Mouse (Mus musculus): Measurements from ENCODE around the gene Fgfr2. TPM values are rescaled to one million over a fixed set of nuclear protein-coding genes. Genes with fewer than 3 reads are reported as not detected.

Fgfr2 gene
- 97.0 and 99.3 TPM in 2 replicates for polyA plus RNA-seq (2016; fragmentation: Nextera tagmentation; extraction: Ambion mirVana)

DNA sequence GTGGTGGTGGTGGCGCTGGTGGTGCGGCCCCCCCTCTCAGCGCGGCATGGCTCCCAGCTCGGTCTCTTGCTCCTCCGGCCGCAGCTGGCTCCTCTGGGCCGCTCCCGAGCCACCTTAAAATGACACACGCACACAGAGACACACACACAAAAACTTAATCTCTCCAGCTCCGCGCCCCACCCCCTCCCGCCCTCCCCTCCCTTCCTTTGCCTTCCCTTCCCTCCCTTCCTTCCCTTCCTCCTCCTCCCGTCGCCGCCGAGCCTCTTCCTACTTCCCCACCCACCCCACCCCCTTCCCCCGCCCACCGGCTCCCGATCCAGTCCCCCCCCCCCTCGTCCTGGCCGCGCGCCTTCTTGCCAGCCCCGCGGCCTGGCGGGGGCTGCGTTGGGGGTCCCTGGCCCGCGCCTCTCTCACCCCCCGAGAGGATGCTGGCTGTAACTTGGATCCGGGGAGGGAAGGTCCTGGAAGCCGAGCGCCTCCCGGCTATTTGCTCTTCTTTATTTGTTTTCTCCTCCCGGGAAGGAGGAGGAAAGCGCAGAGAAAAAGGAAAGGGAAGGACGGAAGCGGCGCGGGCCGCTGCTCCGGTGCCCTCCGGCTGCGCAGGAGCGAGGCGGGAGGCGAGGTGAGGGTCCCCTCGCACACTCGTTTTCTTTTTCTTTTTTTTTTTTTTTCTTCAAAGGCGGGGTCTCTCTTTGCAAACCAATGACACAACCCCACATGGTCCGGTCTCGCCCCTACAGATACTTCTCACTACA, at the start of gene Fgfr2:
TSS of gene Fgfr2 (minus strand) at position 107 of the 755 bp plus-strand sequence.
- WGBS = 1% methylated on average over 35 of the region's 53 CpGs
- H3K4me1 ChIP-seq = peaks cover 46% of the 10 kb centered on the region
- DNase-seq (ENCODE audit: low spot score) = peak; percentile 87
- H3K9me3 ChIP-seq (replicated peaks) = 0 out of 2 replicates have a peak, but pooled peaks cover under 1% of the 10 kb centered on the region
- peaks cover 26% of the 10 kb centered on the region for H3K27me3 ChIP-seq (ENCODE audit: low read depth, poor library complexity, severe bottlenecking)
- peak within 1 kb of the TSS; percentile 97 for H3K4me3 ChIP-seq
- H3K36me3 ChIP-seq = no peaks in the 10 kb centered on the region
- peak within 1 kb of the TSS; percentile 100 for H3K27ac ChIP-seq (replicated peaks)

DNA sequence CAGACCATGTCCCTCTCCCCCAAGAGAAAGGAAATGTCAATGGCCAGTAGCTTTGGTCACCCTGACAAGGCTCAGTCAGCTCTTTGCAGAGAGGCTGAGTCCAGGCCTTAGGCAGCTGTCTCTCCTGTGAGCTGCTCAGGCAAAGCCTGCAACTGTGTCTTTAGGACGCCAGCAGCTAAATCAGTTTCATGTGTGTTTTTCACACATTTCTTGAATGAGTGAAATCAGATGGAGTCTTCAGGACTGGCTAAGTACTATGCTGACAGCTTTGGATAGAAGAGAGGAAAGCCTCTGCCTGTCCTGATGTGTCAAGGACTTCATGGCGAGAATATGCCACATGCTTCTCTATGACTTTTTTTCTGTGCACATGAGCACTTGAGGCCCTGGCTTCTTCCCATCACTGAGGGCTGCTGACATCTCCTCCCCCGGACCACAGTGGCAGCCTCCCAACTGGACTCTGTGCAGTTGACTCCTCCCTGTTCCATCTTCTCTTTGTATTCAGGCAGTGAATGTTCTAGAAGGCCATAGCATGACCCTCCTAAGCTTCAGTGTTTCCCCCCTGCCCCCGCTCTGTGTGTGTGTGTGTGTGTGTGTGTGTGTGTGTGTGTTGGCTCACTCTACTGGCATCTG, 48.4 kb upstream of the Fgfr2 start:
- no peaks in the 10 kb centered on the region for H3K4me1 ChIP-seq
- no peak overlapping the region for H3K4me3 ChIP-seq
- no peak for DNase-seq (ENCODE audit: low spot score)
- no peaks in the 10 kb centered on the region for H3K27me3 ChIP-seq (ENCODE audit: low read depth, poor library complexity, severe bottlenecking)
- H3K36me3 ChIP-seq = no peaks in the 10 kb centered on the region
- H3K27ac ChIP-seq (replicated peaks) = no peak overlapping the region
- H3K9me3 ChIP-seq (replicated peaks) = no peaks in the 10 kb centered on the region
- WGBS = 93% methylated on average over 4 of the region's 4 CpGs

DNA sequence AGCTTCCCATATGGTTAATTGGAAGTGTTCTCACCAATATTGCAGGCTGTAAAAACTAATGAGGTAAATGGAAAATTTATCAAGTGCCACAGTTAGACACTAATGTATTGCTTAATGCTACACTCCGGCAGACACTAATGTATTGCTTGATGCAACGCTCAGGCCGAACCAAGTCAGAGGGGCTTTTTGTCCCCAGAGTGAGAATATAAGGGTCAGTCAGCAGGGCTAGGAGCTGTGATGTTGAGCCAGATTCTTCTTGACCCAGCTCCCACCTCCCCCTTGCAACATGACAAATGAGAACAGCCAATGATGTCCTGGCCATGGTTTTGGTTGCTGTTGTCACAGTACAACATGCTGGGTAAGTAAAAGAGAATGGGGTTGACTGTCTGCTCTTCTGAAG, 45.8 kb upstream of the Fgfr2 start:
- Histone ChIP-seq H3K4me3 (no peak overlapping the region), H3K9me3 (replicated peaks) (no peaks in the 10 kb centered on the region), H3K4me1 (0 out of 2 replicates have a peak, but pooled peaks cover 2% of the 10 kb centered on the region), H3K27ac (replicated peaks) (no peak overlapping the region), H3K27me3 (ENCODE audit: low read depth, poor library complexity, severe bottlenecking) (no peaks in the 10 kb centered on the region), H3K36me3 (no peaks in the 10 kb centered on the region)
- DNase-seq (ENCODE audit: low spot score) = no peak
- WGBS = 90% methylated on average over 3 of the region's 3 CpGs

DNA sequence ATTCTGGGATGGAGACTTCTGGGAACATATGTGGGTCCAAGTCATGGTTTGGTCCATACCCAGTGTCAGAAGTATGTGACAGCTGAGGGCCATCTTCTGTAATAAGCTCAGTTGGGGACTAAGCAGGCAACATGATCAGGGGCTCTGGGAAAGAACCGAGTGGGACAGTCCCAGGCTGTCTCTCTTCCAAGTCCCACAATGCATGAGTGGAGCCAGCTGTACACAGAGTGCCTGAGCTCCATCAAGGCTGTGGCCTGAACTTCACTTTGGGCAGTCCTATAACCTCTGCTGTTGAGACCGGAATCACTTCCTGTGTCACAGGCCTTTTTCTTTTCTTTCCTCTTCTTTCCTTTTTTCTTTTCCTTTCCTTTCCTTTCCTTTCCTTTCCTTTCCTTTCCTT, 44.8 kb upstream of the Fgfr2 start:
- 88% methylated on average over 2 of the region's 2 CpGs for WGBS
- Histone ChIP-seq H3K9me3 (replicated peaks) (no peaks in the 10 kb centered on the region), H3K4me3 (no peak overlapping the region), H3K27me3 (ENCODE audit: low read depth, poor library complexity, severe bottlenecking) (no peaks in the 10 kb centered on the region), H3K4me1 (0 out of 2 replicates have a peak, but pooled peaks cover 2% of the 10 kb centered on the region), H3K27ac (replicated peaks) (no peak overlapping the region), H3K36me3 (no peaks in the 10 kb centered on the region)
- no peak for DNase-seq (ENCODE audit: low spot score)

DNA sequence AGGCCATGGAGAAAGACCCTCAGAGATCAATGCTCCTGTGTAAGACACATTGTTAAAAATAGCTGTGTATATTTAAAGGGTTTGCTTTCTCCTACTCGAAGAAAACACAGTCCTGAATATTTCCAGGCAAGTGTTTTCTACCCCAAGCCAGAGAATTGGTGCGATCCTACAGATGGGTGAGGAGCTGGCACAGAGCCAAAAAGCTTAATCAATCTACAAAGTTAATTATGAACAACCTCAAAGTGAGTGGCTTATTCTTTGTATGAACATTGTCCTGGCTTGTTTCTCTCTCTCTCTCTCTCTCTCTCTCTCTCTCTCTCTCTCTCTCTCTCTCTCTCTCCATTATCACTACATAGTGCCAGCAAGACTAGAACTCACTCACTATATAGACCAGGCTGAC, 41.6 kb upstream of the Fgfr2 start:
- Histone ChIP-seq H3K4me3 (no peak overlapping the region), H3K27me3 (ENCODE audit: low read depth, poor library complexity, severe bottlenecking) (no peaks in the 10 kb centered on the region), H3K27ac (replicated peaks) (no peak overlapping the region), H3K9me3 (replicated peaks) (no peaks in the 10 kb centered on the region), H3K4me1 (0 out of 2 replicates have a peak, but pooled peaks cover 2% of the 10 kb centered on the region), H3K36me3 (no peaks in the 10 kb centered on the region)
- WGBS = 81% methylated on average over 2 of the region's 2 CpGs
- DNase-seq (ENCODE audit: low spot score) = no peak

DNA sequence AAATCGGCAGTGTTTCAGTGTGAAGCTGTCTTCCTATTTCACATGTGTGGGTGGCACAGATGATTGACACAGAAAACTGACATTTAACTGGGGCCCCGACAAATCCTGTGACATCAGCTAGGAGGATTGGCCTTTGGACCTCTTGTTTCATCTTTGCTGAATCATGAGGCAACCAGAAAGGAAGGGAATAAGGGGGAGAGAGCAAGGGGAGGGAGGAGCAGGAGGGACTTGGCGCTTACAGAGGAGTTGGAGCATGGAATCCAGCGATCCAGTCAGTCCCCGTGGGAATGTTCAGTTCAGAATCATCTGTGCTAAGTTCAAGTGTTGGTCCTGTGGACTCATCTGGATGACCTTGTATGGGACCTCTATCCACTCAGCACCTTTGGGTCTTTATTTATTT, 39.9 kb upstream of the Fgfr2 start:
- no peak overlapping the region for H3K27ac ChIP-seq (replicated peaks)
- no peak for DNase-seq (ENCODE audit: low spot score)
- H3K27me3 ChIP-seq (ENCODE audit: low read depth, poor library complexity, severe bottlenecking) = no peaks in the 10 kb centered on the region
- WGBS = 69% methylated on average over 5 of the region's 5 CpGs
- H3K4me1 ChIP-seq = 0 out of 2 replicates have a peak, but pooled peaks cover 2% of the 10 kb centered on the region
- no peaks in the 10 kb centered on the region for H3K9me3 ChIP-seq (replicated peaks)
- H3K36me3 ChIP-seq = no peaks in the 10 kb centered on the region
- no peak overlapping the region for H3K4me3 ChIP-seq

DNA sequence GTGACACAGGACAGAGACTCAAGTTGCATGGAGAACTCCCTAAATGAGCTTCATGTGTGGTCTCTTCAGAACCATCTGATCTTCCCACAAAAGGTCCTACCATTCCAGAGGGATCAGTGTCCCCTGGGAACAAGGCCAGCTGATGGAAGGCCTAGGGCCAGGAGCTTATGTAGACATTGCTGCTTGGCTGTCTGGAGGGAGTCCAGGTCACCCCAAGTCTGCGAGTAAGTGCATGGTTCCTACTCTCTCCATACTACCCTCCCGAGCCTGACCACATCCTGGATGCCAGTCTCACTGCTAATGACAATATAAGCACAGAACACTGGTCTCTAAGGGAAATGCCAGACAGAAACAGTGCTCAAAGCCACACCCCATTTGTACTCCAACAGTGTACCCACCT, 39.0 kb upstream of the Fgfr2 start:
- no peaks in the 10 kb centered on the region for H3K27me3 ChIP-seq (ENCODE audit: low read depth, poor library complexity, severe bottlenecking)
- no peak overlapping the region for H3K27ac ChIP-seq (replicated peaks)
- no peaks in the 10 kb centered on the region for H3K9me3 ChIP-seq (replicated peaks)
- no peaks in the 10 kb centered on the region for H3K36me3 ChIP-seq
- DNase-seq (ENCODE audit: low spot score) = no peak
- H3K4me1 ChIP-seq = 0 out of 2 replicates have a peak, but pooled peaks cover 2% of the 10 kb centered on the region
- 74% methylated on average over 2 of the region's 2 CpGs for WGBS
- no peak overlapping the region for H3K4me3 ChIP-seq

DNA sequence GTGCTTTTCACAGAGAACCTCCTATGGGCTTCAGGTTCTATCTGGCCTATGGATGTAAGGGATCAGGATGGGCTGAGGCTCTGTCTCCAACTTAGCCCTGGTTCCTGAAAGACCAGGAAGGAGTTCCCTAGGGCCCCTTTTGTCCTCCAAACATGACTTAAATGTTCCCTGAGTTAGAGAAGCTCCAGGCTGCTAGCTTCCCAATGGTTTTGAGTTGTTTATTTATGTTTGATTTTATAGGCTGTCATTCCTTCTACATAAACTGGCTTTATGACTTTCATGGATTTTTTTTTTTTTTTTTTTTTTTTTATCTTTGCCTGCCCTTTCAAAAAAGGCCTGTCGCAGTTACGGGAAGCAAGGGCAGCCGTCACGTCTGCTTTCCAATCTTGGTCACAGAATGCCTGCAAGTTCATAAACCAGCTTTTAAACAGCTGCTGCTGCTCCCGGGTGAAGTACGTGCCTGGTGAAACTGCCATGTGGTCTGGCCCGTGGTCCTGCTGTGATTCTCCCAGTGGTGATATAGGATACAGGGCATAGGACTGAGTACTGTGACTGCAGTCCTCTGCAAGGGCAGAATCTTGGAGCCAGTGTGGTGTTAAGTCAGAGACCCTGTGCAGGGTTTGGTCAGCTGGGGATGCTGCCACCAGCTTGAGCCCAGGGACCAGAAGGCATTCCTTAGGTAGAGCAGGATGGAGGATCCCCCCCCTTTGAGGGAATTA, 38.4 kb upstream of the Fgfr2 start:
- DNase-seq (ENCODE audit: low spot score) = no peak
- WGBS = 72% methylated on average over 7 of the region's 7 CpGs
- no peaks in the 10 kb centered on the region for H3K9me3 ChIP-seq (replicated peaks)
- no peaks in the 10 kb centered on the region for H3K27me3 ChIP-seq (ENCODE audit: low read depth, poor library complexity, severe bottlenecking)
- H3K36me3 ChIP-seq = no peaks in the 10 kb centered on the region
- 0 out of 2 replicates have a peak, but pooled peaks cover 2% of the 10 kb centered on the region for H3K4me1 ChIP-seq
- H3K4me3 ChIP-seq = no peak overlapping the region
- H3K27ac ChIP-seq (replicated peaks) = no peak overlapping the region

DNA sequence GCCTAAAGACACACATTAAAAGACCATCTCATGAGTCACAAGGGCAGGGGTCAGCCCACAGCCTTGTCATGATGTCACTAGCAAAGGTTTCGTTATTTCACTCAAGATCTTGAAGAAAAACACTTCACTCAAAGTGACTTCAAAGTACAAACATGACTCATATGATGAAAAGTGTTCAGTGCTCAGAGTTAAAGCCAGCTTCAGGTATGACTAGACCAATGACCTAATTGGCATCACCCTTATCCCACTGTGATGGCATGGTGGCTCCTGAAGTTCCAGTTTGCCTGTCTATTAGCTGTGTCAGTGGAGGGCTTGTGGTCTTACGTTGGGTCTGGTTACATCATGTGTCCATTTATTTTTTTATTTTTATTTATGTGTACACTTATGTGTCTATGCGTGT, 36.4 kb upstream of the Fgfr2 start:
- no peaks in the 10 kb centered on the region for H3K27me3 ChIP-seq (ENCODE audit: low read depth, poor library complexity, severe bottlenecking)
- WGBS = 90% methylated on average over 3 of the region's 3 CpGs
- 0 out of 2 replicates have a peak, but pooled peaks cover under 1% of the 10 kb centered on the region for H3K4me1 ChIP-seq
- H3K9me3 ChIP-seq (replicated peaks) = no peaks in the 10 kb centered on the region
- no peak overlapping the region for H3K4me3 ChIP-seq
- no peaks in the 10 kb centered on the region for H3K36me3 ChIP-seq
- H3K27ac ChIP-seq (replicated peaks) = no peak overlapping the region
- DNase-seq (ENCODE audit: low spot score) = no peak

DNA sequence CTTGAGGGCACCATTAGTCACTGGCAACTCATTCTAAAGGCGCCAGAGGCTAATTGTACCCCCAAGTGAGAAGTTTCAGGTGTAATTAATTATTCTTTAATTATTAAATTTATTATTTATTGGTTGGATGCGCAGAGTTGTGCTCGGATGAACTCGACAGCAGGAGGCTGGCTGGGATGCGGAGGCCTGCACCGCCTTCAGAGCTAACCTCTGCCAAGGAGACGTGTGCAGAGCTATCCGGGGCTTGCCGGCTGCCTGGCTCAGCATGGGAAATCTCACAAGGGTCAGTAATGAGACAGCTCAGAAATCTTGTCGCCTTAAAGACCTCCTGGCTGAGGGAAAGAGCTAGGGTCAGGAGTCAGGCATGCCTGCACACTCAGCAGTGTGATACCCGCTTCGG, 32.5 kb upstream of the Fgfr2 start:
- Histone ChIP-seq H3K9me3 (replicated peaks) (no peaks in the 10 kb centered on the region), H3K4me3 (no peak overlapping the region), H3K27ac (replicated peaks) (no peak overlapping the region), H3K27me3 (ENCODE audit: low read depth, poor library complexity, severe bottlenecking) (no peaks in the 10 kb centered on the region), H3K4me1 (no peaks in the 10 kb centered on the region), H3K36me3 (no peaks in the 10 kb centered on the region)
- DNase-seq (ENCODE audit: low spot score) = no peak
- WGBS = 88% methylated on average over 12 of the region's 12 CpGs

DNA sequence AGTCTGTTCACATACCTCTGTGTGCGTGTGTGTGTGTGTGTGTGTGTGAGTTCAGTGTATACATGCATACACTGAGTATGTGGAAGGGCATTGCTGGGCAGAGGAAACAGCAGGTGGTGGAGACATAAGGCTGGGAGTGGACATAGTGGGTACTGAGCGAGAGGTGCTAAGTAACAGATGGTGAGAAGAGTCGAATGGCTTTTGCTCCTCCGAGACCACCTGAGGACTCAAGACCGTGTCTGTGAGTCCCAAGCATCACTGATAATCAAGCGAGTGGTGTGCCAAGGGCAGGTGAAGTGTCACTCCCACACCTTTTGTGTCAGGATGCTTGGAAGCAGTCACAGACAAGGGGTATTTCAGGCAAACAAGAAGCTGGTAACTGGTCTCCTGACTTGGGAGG, 31.7 kb upstream of the Fgfr2 start:
- no peaks in the 10 kb centered on the region for H3K9me3 ChIP-seq (replicated peaks)
- no peaks in the 10 kb centered on the region for H3K36me3 ChIP-seq
- H3K27me3 ChIP-seq (ENCODE audit: low read depth, poor library complexity, severe bottlenecking) = no peaks in the 10 kb centered on the region
- H3K4me1 ChIP-seq = no peaks in the 10 kb centered on the region
- H3K4me3 ChIP-seq = no peak overlapping the region
- DNase-seq (ENCODE audit: low spot score) = no peak
- WGBS = 84% methylated on average over 6 of the region's 6 CpGs
- H3K27ac ChIP-seq (replicated peaks) = no peak overlapping the region

DNA sequence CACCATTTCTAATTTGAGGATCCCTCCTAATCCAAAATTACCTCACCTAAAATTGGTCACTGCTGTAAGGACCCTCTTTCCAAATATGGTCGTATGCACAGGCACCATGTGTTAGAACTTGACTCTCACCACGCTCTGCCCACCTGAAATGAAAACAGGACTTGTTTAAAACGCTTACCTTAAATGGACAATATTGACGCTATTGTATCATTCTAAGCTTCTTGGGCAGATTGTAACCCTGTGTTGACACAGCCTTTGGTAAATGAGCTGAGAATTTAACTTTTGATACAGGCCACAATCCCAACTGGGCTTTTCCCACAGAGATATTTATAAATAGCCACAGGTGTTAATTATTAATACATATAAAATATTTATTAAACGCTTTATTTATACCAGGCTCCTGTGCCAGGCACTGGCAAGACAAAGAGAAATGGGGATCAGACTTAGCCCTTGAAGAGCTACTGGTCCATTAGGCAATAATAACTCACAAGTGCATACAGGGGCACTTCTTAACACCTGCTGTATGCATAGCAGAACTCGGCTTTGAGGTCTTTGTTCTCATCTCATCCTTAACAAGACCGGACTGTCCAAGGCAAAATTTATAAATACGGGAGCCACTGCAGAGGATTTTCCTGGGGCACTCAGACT, 16.7 kb upstream of the Fgfr2 start:
- DNase-seq (ENCODE audit: low spot score) = no peak
- Histone ChIP-seq H3K27me3 (ENCODE audit: low read depth, poor library complexity, severe bottlenecking) (no peaks in the 10 kb centered on the region), H3K9me3 (replicated peaks) (no peaks in the 10 kb centered on the region), H3K4me3 (no peak overlapping the region), H3K4me1 (no peaks in the 10 kb centered on the region), H3K27ac (replicated peaks) (no peak overlapping the region), H3K36me3 (no peaks in the 10 kb centered on the region)
- WGBS = 86% methylated on average over 8 of the region's 8 CpGs
